Mouse (Mus musculus) lung, adult 2 months (tissue): ENCODE data around the gene Aifm1.

Experiments
- CTCF ChIP-seq: fragments of 200-500 bp; IDR thresholded peaks from 2 replicates; pipeline ENCODE4 v1.5.1; 2011; ENCODE audit warnings: mild to moderate bottlenecking, low read length, control low read depth; ENCODE audit not compliant: insufficient read depth
- POLR2A ChIP-seq: fragments of 200-500 bp; IDR thresholded peaks from 2 replicates; pipeline ENCODE4 v1.6.1; 2011; ENCODE audit warnings: low read depth, mild to moderate bottlenecking, control low read depth, low read length, borderline replicate concordance; ENCODE audit errors: extremely low read depth

DNA sequence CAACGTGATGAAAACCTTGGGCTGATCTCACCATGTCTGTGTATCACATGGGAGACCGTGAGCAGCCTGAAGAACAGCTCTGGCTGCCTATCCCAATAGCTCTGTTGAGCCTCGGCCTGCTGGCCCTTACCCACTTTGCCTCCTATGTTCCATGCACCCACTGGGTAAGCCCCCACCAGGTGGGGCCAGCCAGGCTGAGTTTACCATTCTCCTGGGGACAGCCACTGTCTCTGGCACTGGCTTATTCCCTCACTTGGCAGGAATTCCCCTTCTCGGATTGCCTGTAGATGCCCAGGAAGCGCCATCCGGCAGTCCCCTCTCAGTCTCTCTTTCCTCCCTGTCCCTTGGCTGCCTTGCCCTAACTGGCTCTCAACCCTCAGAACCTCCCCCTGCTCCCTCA, 56.4 kb downstream of the Aifm1 start:
- TF ChIP-seq CTCF (no peak), POLR2A (no peak)
